7 mouse cellular contexts compared by ENCODE assay signal in the genomic region with DNA sequence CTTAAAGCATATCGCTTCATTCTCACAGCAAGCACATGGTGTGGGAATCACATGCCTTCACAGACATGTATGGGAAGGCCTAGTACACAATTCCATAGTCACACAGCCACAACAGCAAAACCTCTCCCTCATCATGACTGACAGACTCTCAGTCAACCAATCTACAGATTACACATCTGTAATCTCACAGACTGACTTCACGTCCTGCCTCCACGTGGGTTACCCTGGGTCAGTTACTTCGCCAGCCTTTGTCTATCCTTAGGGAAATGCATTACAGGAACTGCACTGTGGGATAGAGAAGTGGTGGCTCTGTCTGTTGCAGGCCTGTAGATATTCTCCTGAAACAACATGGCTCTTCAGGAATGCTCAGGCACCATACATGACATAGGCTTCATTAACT. TPM values are rescaled to one million over a fixed set of nuclear protein-coding genes. Genes with fewer than 3 reads are reported as not detected.
DNase-seq lines count a peak whose midpoint lies in the region; ATAC-seq and TF ChIP-seq lines count a peak whose summit lies in the region.

No protein-coding gene starts in this region.

- no peak for TF ChIP-seq POLR2A in thymus, adult 2 months (IDR thresholded peaks at IDR 0.05; ENCODE audit: control insufficient read depth, extremely low read depth, insufficient read depth, low read length, poor library complexity)

- peak overlapping the region; percentile 72 for H3K4me3 ChIP-seq in neural tube, embryonic 11.5 days (ENCODE audit: low read depth, low read length)
- peak overlapping the region; percentile 92 for H3K4me3 ChIP-seq in embryonic facial prominence, embryonic 15.5 days (replicated peaks)
- H3K4me3 ChIP-seq in limb, embryonic 13.5 days = peak overlapping the region; percentile 87
- H3K4me3 ChIP-seq in stomach, embryonic 15.5 days (replicated peaks) = peak overlapping the region; percentile 95
- H3K4me3 ChIP-seq in thymus, adult 2 months (ENCODE audit: control insufficient read depth, insufficient read depth, low read length) = no peak overlapping the region

- H3K9ac ChIP-seq in neural tube, embryonic 11.5 days (ENCODE audit: low read length) = peak overlapping the region; percentile 68; the same call in 1 of the 2 replicates
- H3K9ac ChIP-seq in embryonic facial prominence, embryonic 15.5 days = peak overlapping the region; percentile 78
- peak overlapping the region; percentile 89 for H3K9ac ChIP-seq in limb, embryonic 13.5 days
- no peak overlapping the region for H3K9ac ChIP-seq in stomach, embryonic 15.5 days

- peaks cover 7% of the 10 kb centered on the region for H3K4me1 ChIP-seq in neural tube, embryonic 11.5 days (ENCODE audit: control insufficient read depth, insufficient read depth, low read length)
- peaks cover 20% of the 10 kb centered on the region for H3K4me1 ChIP-seq in embryonic facial prominence, embryonic 15.5 days
- H3K4me1 ChIP-seq in limb, embryonic 13.5 days = peaks cover 21% of the 10 kb centered on the region
- peaks cover 6% of the 10 kb centered on the region for H3K4me1 ChIP-seq in stomach, embryonic 15.5 days
- H3K4me1 ChIP-seq in thymus, adult 2 months (replicated peaks; ENCODE audit: control insufficient read depth, insufficient read depth, low read length) = peaks cover 15% of the 10 kb centered on the region

- no peak overlapping the region for H3K27ac ChIP-seq in neural tube, embryonic 11.5 days (ENCODE audit: low read depth, low read length)
- H3K27ac ChIP-seq in embryonic facial prominence, embryonic 15.5 days (replicated peaks) = no peak overlapping the region
- H3K27ac ChIP-seq in limb, embryonic 13.5 days = no peak overlapping the region
- no peak overlapping the region for H3K27ac ChIP-seq in stomach, embryonic 15.5 days
- no peak overlapping the region for H3K27ac ChIP-seq in thymus, adult 2 months (ENCODE audit: control insufficient read depth, insufficient read depth, low read length)

- H3K4me2 ChIP-seq in neural tube, embryonic 11.5 days (ENCODE audit: low read depth) = peak overlapping the region; percentile 75
- peak overlapping the region; percentile 68 for H3K4me2 ChIP-seq in embryonic facial prominence, embryonic 15.5 days (replicated peaks)
- H3K4me2 ChIP-seq in limb, embryonic 13.5 days (replicated peaks) = peak overlapping the region; percentile 81
- H3K4me2 ChIP-seq in stomach, embryonic 15.5 days = peak overlapping the region; percentile 64

- WGBS in neural tube, embryonic 11.5 days = 71% methylated on average over 4 of the region's 4 CpGs
- 67% methylated on average over 4 of the region's 4 CpGs for WGBS in embryonic facial prominence, embryonic 15.5 days
- WGBS in limb, embryonic 13.5 days = 70% methylated on average over 4 of the region's 4 CpGs
- 57% methylated on average over 4 of the region's 4 CpGs for WGBS in stomach, embryonic 15.5 days
- 83% methylated on average over 4 of the region's 4 CpGs for WGBS in thymus, adult 2 months

- no peaks in the 10 kb centered on the region for H3K9me3 ChIP-seq in neural tube, embryonic 11.5 days (ENCODE audit: control insufficient read depth, low read length)
- no peaks in the 10 kb centered on the region for H3K9me3 ChIP-seq in embryonic facial prominence, embryonic 15.5 days (replicated peaks)
- no peaks in the 10 kb centered on the region for H3K9me3 ChIP-seq in limb, embryonic 13.5 days
- no peaks in the 10 kb centered on the region for H3K9me3 ChIP-seq in stomach, embryonic 15.5 days

- H3K36me3 ChIP-seq in neural tube, embryonic 11.5 days (ENCODE audit: control insufficient read depth, insufficient read depth, low read length) = peaks cover 2% of the 10 kb centered on the region; the same call in 1 of the 2 replicates
- H3K36me3 ChIP-seq in embryonic facial prominence, embryonic 15.5 days = peaks cover 48% of the 10 kb centered on the region
- H3K36me3 ChIP-seq in limb, embryonic 13.5 days = peaks cover 63% of the 10 kb centered on the region
- peaks cover 30% of the 10 kb centered on the region for H3K36me3 ChIP-seq in stomach, embryonic 15.5 days
- 0 out of 2 replicates have a peak, but pooled peaks cover 4% of the 10 kb centered on the region for H3K36me3 ChIP-seq in thymus, adult 2 months (ENCODE audit: control insufficient read depth, insufficient read depth, low read length)

- DNase-seq in neural tube, embryonic 11.5 days (ENCODE audit: low spot score) = no peak
- no peak for DNase-seq in neural tube, embryonic 10.5 days (ENCODE audit: extremely low spot score, low spot score)
- DNase-seq in thymus, adult 2 months = no peak
- DNase-seq in layer of hippocampus, postnatal 14 days (ENCODE audit: low spot score in 2 of 2) = no peak

- no peaks in the 10 kb centered on the region for H3K27me3 ChIP-seq in neural tube, embryonic 11.5 days (ENCODE audit: control insufficient read depth, insufficient read depth, low read length)
- H3K27me3 ChIP-seq in embryonic facial prominence, embryonic 15.5 days = no peaks in the 10 kb centered on the region
- no peaks in the 10 kb centered on the region for H3K27me3 ChIP-seq in limb, embryonic 13.5 days
- no peaks in the 10 kb centered on the region for H3K27me3 ChIP-seq in stomach, embryonic 15.5 days (replicated peaks)
- H3K27me3 ChIP-seq in thymus, adult 2 months (ENCODE audit: control insufficient read depth, insufficient read depth, low read length) = no peaks in the 10 kb centered on the region

- no peak for TF ChIP-seq CTCF in thymus, adult 2 months (IDR thresholded peaks at IDR 0.05; ENCODE audit: borderline replicate concordance, control insufficient read depth, extremely low read depth, insufficient read depth, low read length, poor library complexity)

- ATAC-seq in neural tube, embryonic 11.5 days (ENCODE audit: insufficient read depth, low FRiP score, low TSS enrichment) = no peak
- no peak for ATAC-seq in embryonic facial prominence, embryonic 15.5 days (ENCODE audit: insufficient number of reproducible peaks, low FRiP score, low TSS enrichment, low read depth)
- ATAC-seq in limb, embryonic 13.5 days (ENCODE audit: low FRiP score, low read depth) = no peak
- ATAC-seq in stomach, embryonic 15.5 days (ENCODE audit: insufficient read depth, low FRiP score, low read depth) = no peak

RNA-seq across cellular contexts. Expression of a gene that starts 0.8 kb away (rescaled TPM):
- polyA plus RNA-seq in neural tube, embryonic 11.5 days (2014; fragmentation: Nextera tagmentation; extraction: Ambion mirVana) = 121 and 122 TPM in 2 replicates
- polyA plus RNA-seq in embryonic facial prominence, embryonic 15.5 days (2015; fragmentation: Nextera tagmentation; extraction: Ambion mirVana) = 111 and 116 TPM in 2 replicates
- 136 TPM in 2 replicates for polyA plus RNA-seq in limb, embryonic 13.5 days (2015; fragmentation: Nextera tagmentation; extraction: Ambion mirVana)
- polyA plus RNA-seq in stomach, embryonic 15.5 days (2015; fragmentation: Nextera tagmentation; extraction: Ambion mirVana) = 124 and 126 TPM in 2 replicates
- 57.8 and 58.7 TPM in 2 replicates for polyA plus RNA-seq in thymus, adult 2 months (2012; rRNA removed)
- 10 to 100 TPM; 52.2 to 57.4 TPM for total RNA-seq in layer of hippocampus, postnatal 14 days (2021)

RNA-seq across cellular contexts. Expression of a gene that starts 0.9 kb away (rescaled TPM):
- polyA plus RNA-seq in neural tube, embryonic 11.5 days (2014; fragmentation: Nextera tagmentation; extraction: Ambion mirVana) = 7.7 and 8.0 TPM in 2 replicates
- polyA plus RNA-seq in embryonic facial prominence, embryonic 15.5 days (2015; fragmentation: Nextera tagmentation; extraction: Ambion mirVana) = 10.2 and 11.0 TPM in 2 replicates
- polyA plus RNA-seq in limb, embryonic 13.5 days (2015; fragmentation: Nextera tagmentation; extraction: Ambion mirVana) = 13.1 and 14.0 TPM in 2 replicates
- polyA plus RNA-seq in stomach, embryonic 15.5 days (2015; fragmentation: Nextera tagmentation; extraction: Ambion mirVana) = 8.3 and 10.0 TPM in 2 replicates
- polyA plus RNA-seq in thymus, adult 2 months (2012; rRNA removed) = 16.9 and 17.8 TPM in 2 replicates
- total RNA-seq in layer of hippocampus, postnatal 14 days (2021) = 10 to 100 TPM; 10.1 to 10.3 TPM

RNA-seq across cellular contexts. Expression of a gene that starts 40.2 kb away (rescaled TPM):
- 6.6 and 8.0 TPM in 2 replicates for polyA plus RNA-seq in neural tube, embryonic 11.5 days (2014; fragmentation: Nextera tagmentation; extraction: Ambion mirVana)
- 15.5 and 18.2 TPM in 2 replicates for polyA plus RNA-seq in embryonic facial prominence, embryonic 15.5 days (2015; fragmentation: Nextera tagmentation; extraction: Ambion mirVana)
- polyA plus RNA-seq in limb, embryonic 13.5 days (2015; fragmentation: Nextera tagmentation; extraction: Ambion mirVana) = 13.9 and 16.2 TPM in 2 replicates
- 20.8 and 26.1 TPM in 2 replicates for polyA plus RNA-seq in stomach, embryonic 15.5 days (2015; fragmentation: Nextera tagmentation; extraction: Ambion mirVana)
- polyA plus RNA-seq in thymus, adult 2 months (2012; rRNA removed) = 69.6 and 75.7 TPM in 2 replicates
- total RNA-seq in layer of hippocampus, postnatal 14 days (2021) = 10 to 100 TPM; 29.1 to 34.5 TPM
